Mouse (Mus musculus): ENCODE data around the gene Ppp1r14b. TPM values are rescaled to one million over a fixed set of nuclear protein-coding genes. Genes with fewer than 3 reads are reported as not detected.

Gene Ppp1r14b
- polyA plus RNA-seq, 1 experiment = 626 TPM

GRCm38 (mm10) chr19:7013984-7014383, 39.2 kb downstream of the Ppp1r14b start:
- no peaks in the 10 kb centered on the region for H3K27me3 ChIP-seq (replicated peaks)
- H3K4me3 ChIP-seq (replicated peaks) = peak overlapping the region; percentile 89
- peaks cover 78% of the 10 kb centered on the region for H3K4me1 ChIP-seq
- H3K36me3 ChIP-seq (replicated peaks; ENCODE audit: low read length) = peaks cover 88% of the 10 kb centered on the region
- no peak for TF ChIP-seq FLI1 (IDR thresholded peaks at IDR 0.05; ENCODE audit: low read length)
- no peak for TF ChIP-seq GATA1 (IDR thresholded peaks at IDR 0.05; ENCODE audit: borderline replicate concordance, low read length)
- H3K9me3 ChIP-seq = no peaks in the 10 kb centered on the region

- TF ChIP-seq GATA1 (IDR thresholded peaks at IDR 0.05; ENCODE audit: borderline replicate concordance, low read length) (no peak), FLI1 (IDR thresholded peaks at IDR 0.05; ENCODE audit: low read length) (no peak)
- Histone ChIP-seq H3K4me1 (peaks cover 76% of the 10 kb centered on the region), H3K36me3 (replicated peaks; ENCODE audit: low read length) (peaks cover 85% of the 10 kb centered on the region)
These were observed 39.8 kb downstream of the Ppp1r14b start for GRCm38 (mm10) chr19:7014481-7015135.

GRCm38 (mm10) chr19:7017541-7018457, 43.0 kb downstream of the Ppp1r14b start:
- Histone ChIP-seq H3K27me3 (replicated peaks) (no peaks in the 10 kb centered on the region), H3K4me3 (replicated peaks) (peak overlapping the region; percentile 96), H3K4me1 (peaks cover 86% of the 10 kb centered on the region), H3K9me3 (no peaks in the 10 kb centered on the region), H3K36me3 (replicated peaks; ENCODE audit: low read length) (peaks cover 90% of the 10 kb centered on the region)
- TF ChIP-seq GATA1 (IDR thresholded peaks at IDR 0.05; ENCODE audit: borderline replicate concordance, low read length) (peak; percentile 92), FLI1 (IDR thresholded peaks at IDR 0.05; ENCODE audit: low read length) (peak; percentile 93)

More at GRCm38 (mm10) chr19:7014481-7015135, 39.8 kb downstream of the Ppp1r14b start:
- no peaks in the 10 kb centered on the region for H3K9me3 ChIP-seq
- peak overlapping the region; percentile 89 for H3K4me3 ChIP-seq (replicated peaks)
- no peaks in the 10 kb centered on the region for H3K27me3 ChIP-seq (replicated peaks)

GRCm38 (mm10) chr19:7018546-7018945, 43.8 kb downstream of the Ppp1r14b start:
- Histone ChIP-seq H3K36me3 (replicated peaks; ENCODE audit: low read length) (peaks cover 90% of the 10 kb centered on the region), H3K4me3 (replicated peaks) (peak overlapping the region; percentile 96), H3K27me3 (replicated peaks) (no peaks in the 10 kb centered on the region), H3K9me3 (no peaks in the 10 kb centered on the region), H3K4me1 (peaks cover 85% of the 10 kb centered on the region)
- TF ChIP-seq GATA1 (IDR thresholded peaks at IDR 0.05; ENCODE audit: borderline replicate concordance, low read length) = no peak
- TF ChIP-seq FLI1 (IDR thresholded peaks at IDR 0.05; ENCODE audit: low read length) = no peak

GRCm38 (mm10) chr19:7019191-7019590, 44.4 kb downstream of the Ppp1r14b start, which contains the start of gene Fermt3:
Fermt3 (minus strand) TSS chr19:7019469.
- no peaks in the 10 kb centered on the region for H3K9me3 ChIP-seq
- no peak for TF ChIP-seq GATA1 (IDR thresholded peaks at IDR 0.05; ENCODE audit: borderline replicate concordance, low read length)
- peak; percentile 80 for TF ChIP-seq FLI1 (IDR thresholded peaks at IDR 0.05; ENCODE audit: low read length)
- no peaks in the 10 kb centered on the region for H3K27me3 ChIP-seq (replicated peaks)
- H3K4me1 ChIP-seq = peaks cover 84% of the 10 kb centered on the region
- H3K4me3 ChIP-seq (replicated peaks) = peak within 1 kb of the TSS; percentile 96
- H3K36me3 ChIP-seq (replicated peaks; ENCODE audit: low read length) = peaks cover 89% of the 10 kb centered on the region

GRCm38 (mm10) chr19:7020224-7020641, 45.5 kb downstream of the Ppp1r14b start:
- peak overlapping the region; percentile 96 for H3K4me3 ChIP-seq (replicated peaks)
- no peaks in the 10 kb centered on the region for H3K27me3 ChIP-seq (replicated peaks)
- peaks cover 75% of the 10 kb centered on the region for H3K4me1 ChIP-seq
- TF ChIP-seq FLI1 (IDR thresholded peaks at IDR 0.05; ENCODE audit: low read length) = no peak
- no peak for TF ChIP-seq GATA1 (IDR thresholded peaks at IDR 0.05; ENCODE audit: borderline replicate concordance, low read length)
- H3K9me3 ChIP-seq = no peaks in the 10 kb centered on the region
- peaks cover 92% of the 10 kb centered on the region for H3K36me3 ChIP-seq (replicated peaks; ENCODE audit: low read length)

Other genes starting within 250 kb of the Ppp1r14b start
- 32.8 and 44.2 TPM in 2 replicates for gene Rps6ka4, start 134.3 kb upstream of the Ppp1r14b start, polyA plus RNA-seq (2012; ENCODE audit: insufficient read depth, low replicate concordance)
- gene Ccdc88b, start 116.8 kb upstream of the Ppp1r14b start, polyA plus RNA-seq (2012; ENCODE audit: insufficient read depth, low replicate concordance) = 22.9 and 55.2 TPM in 2 replicates
- 107 and 147 TPM in 2 replicates for gene Trmt112, start 65.3 kb upstream of the Ppp1r14b start, polyA plus RNA-seq (2012; ENCODE audit: insufficient read depth, low replicate concordance)
- gene Prdx5, start 64.9 kb upstream of the Ppp1r14b start, polyA plus RNA-seq (2012; ENCODE audit: insufficient read depth, low replicate concordance) = 209 and 955 TPM in 2 replicates
- gene Esrra, start 53.2 kb upstream of the Ppp1r14b start, polyA plus RNA-seq (2012; ENCODE audit: insufficient read depth, low replicate concordance) = 56.1 and 76.3 TPM in 2 replicates
- gene Catsperz, start 49.6 kb upstream of the Ppp1r14b start, polyA plus RNA-seq (2012; ENCODE audit: insufficient read depth, low replicate concordance) = 0.83 TPM in 1 of 2 replicates, not detected in the other
- 0.08 TPM in 1 of 2 replicates, not detected in the other for gene Kcnk4, start 40.5 kb upstream of the Ppp1r14b start, polyA plus RNA-seq (2012; ENCODE audit: insufficient read depth, low replicate concordance)
- 108 and 197 TPM in 2 replicates for gene Bad, start 33.1 kb upstream of the Ppp1r14b start, polyA plus RNA-seq (2012; ENCODE audit: insufficient read depth, low replicate concordance)
- 112 and 118 TPM in 2 replicates for gene Gpr137, start 32.5 kb upstream of the Ppp1r14b start, polyA plus RNA-seq (2012; ENCODE audit: insufficient read depth, low replicate concordance)
- 39.2 and 49.3 TPM in 2 replicates for gene Plcb3, start 1.5 kb downstream of the Ppp1r14b start, polyA plus RNA-seq (2012; ENCODE audit: insufficient read depth, low replicate concordance)
- gene Fkbp2, start 5.5 kb downstream of the Ppp1r14b start, polyA plus RNA-seq (2012; ENCODE audit: insufficient read depth, low replicate concordance) = 154 and 460 TPM in 2 replicates
- gene Vegfb, start 12.7 kb downstream of the Ppp1r14b start, polyA plus RNA-seq (2012; ENCODE audit: insufficient read depth, low replicate concordance) = 68.5 and 73.8 TPM in 2 replicates
- 19.1 and 20.6 TPM in 2 replicates for gene Dnajc4, start 17.6 kb downstream of the Ppp1r14b start, polyA plus RNA-seq (2012; ENCODE audit: insufficient read depth, low replicate concordance)
- 6.7 and 9.1 TPM in 2 replicates for gene Nudt22, start 21.1 kb downstream of the Ppp1r14b start, polyA plus RNA-seq (2012; ENCODE audit: insufficient read depth, low replicate concordance)
- gene Trpt1, start 21.2 kb downstream of the Ppp1r14b start, polyA plus RNA-seq (2012; ENCODE audit: insufficient read depth, low replicate concordance) = 0.57 TPM in 1 of 2 replicates, not detected in the other
- gene Fermt3, start 44.5 kb downstream of the Ppp1r14b start, polyA plus RNA-seq (2012; ENCODE audit: insufficient read depth, low replicate concordance) = 5,058 and 7,219 TPM in 2 replicates
- 29.9 and 116 TPM in 2 replicates for gene Stip1, start 65.0 kb downstream of the Ppp1r14b start, polyA plus RNA-seq (2012; ENCODE audit: insufficient read depth, low replicate concordance)
- gene Macrod1, start 81.8 kb downstream of the Ppp1r14b start, polyA plus RNA-seq (2012; ENCODE audit: insufficient read depth, low replicate concordance) = 9.2 and 14.0 TPM in 2 replicates
- gene Flrt1, start 130.8 kb downstream of the Ppp1r14b start, polyA plus RNA-seq (2012; ENCODE audit: insufficient read depth, low replicate concordance) = not detected in 2 replicates
- 111 and 112 TPM in 2 replicates for gene Otub1, start 231.3 kb downstream of the Ppp1r14b start, polyA plus RNA-seq (2012; ENCODE audit: insufficient read depth, low replicate concordance)
- 446 and 491 TPM in 2 replicates for gene Cox8a, start 242.6 kb downstream of the Ppp1r14b start, polyA plus RNA-seq (2012; ENCODE audit: insufficient read depth, low replicate concordance)

Data from megakaryocyte, embryonic 14.5 days (primary cell).